Mouse (Mus musculus): ENCODE measurements at regions not wholly inside any gene's neighbourhood (a gene's known extent, or its start where the extent isn't known, plus 50 kb on each side); places are given as distances from the start of the nearest gene placed in this dataset.

- WGBS: 57% methylated on average over 3 of the region's 3 CpGs
- DNase-seq (ENCODE audit: low read depth, low spot score): no peak
Measured at GRCm38 (mm10) chr15:42965314-42965713, 2831.1 kb downstream of the 9330182O14Rik start.
